In the genomic region with DNA sequence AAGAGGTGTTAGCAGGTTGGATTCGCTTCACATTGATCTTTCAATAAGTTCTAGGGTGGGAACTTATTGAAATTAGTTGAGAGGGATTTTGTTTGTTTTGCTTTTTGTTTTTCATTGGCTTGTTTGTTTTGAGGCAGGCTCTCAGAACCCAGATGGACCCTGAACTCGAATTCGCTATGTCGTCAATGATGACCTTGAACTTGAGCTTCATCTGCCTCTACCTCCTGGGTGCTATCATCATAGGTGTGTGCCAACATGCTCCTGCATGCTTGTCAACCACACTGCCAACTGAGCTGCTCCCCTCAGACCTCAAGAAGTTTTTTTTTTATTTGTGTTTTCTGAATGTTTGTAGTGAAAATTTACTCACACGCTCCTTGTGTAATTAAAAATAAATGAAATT, we compare ENCODE assay signal across 22 mouse cellular contexts.
"Had no signal": no experiment of that assay in that cellular context is flagged by ENCODE, and none has a peak within 500 bp of the region (broad histone marks: within the 10 kb centered on the region; RNA-seq: fewer than 3 reads in every experiment).

No protein-coding gene starts in this region.

- H3K4me3 ChIP-seq: embryonic facial prominence, embryonic 10.5 days; embryonic facial prominence, embryonic 12.5 days; embryonic facial prominence, embryonic 13.5 days; embryonic facial prominence, embryonic 15.5 days; erythroblast, embryonic 14.5 days; forebrain, embryonic 10.5 days; forebrain, embryonic 12.5 days; forebrain, embryonic 13.5 days; forebrain, embryonic 15.5 days; gastrocnemius, adult 2 months had no signal

- H3K4me1 ChIP-seq: embryonic facial prominence, embryonic 12.5 days; embryonic facial prominence, embryonic 13.5 days; embryonic facial prominence, embryonic 15.5 days; forebrain, embryonic 12.5 days; forebrain, embryonic 13.5 days; forebrain, embryonic 15.5 days had no signal

- H3K27me3 ChIP-seq: embryonic facial prominence, embryonic 12.5 days; embryonic facial prominence, embryonic 13.5 days; embryonic facial prominence, embryonic 15.5 days; forebrain, embryonic 12.5 days; forebrain, embryonic 13.5 days; forebrain, embryonic 15.5 days had no signal

- DNase-seq: cerebellum, adult 18-20 months; cerebellum, adult 8-10 months; cerebellum, adult 9-10 months; cerebellum, adult 9-11 months; embryo, embryonic 11 days; forebrain, postnatal 0 days; gastrocnemius, adult 2 months; gastrocnemius, postnatal 10 days; gastrocnemius, postnatal 14 days; gastrocnemius, postnatal 25 days; gastrocnemius, postnatal 36 days had no signal

- ATAC-seq: forebrain, embryonic 13.5 days; forebrain, embryonic 14.5 days; forebrain, embryonic 15.5 days; forebrain, embryonic 16.5 days; forebrain, postnatal 0 days had no signal

- H3K27ac ChIP-seq: embryonic facial prominence, embryonic 10.5 days; embryonic facial prominence, embryonic 12.5 days; embryonic facial prominence, embryonic 13.5 days; embryonic facial prominence, embryonic 15.5 days; forebrain, embryonic 10.5 days; forebrain, embryonic 12.5 days; forebrain, embryonic 13.5 days; forebrain, embryonic 15.5 days; gastrocnemius, adult 2 months had no signal

- H3K4me2 ChIP-seq: embryonic facial prominence, embryonic 12.5 days; embryonic facial prominence, embryonic 13.5 days; embryonic facial prominence, embryonic 15.5 days; forebrain, embryonic 12.5 days; forebrain, embryonic 13.5 days; forebrain, embryonic 15.5 days had no signal

- H3K9me3 ChIP-seq: embryonic facial prominence, embryonic 10.5 days; embryonic facial prominence, embryonic 12.5 days; embryonic facial prominence, embryonic 13.5 days; embryonic facial prominence, embryonic 15.5 days; forebrain, embryonic 10.5 days; forebrain, embryonic 12.5 days; forebrain, embryonic 13.5 days; forebrain, embryonic 15.5 days had no signal

- H3K9ac ChIP-seq: embryonic facial prominence, embryonic 12.5 days; embryonic facial prominence, embryonic 13.5 days; embryonic facial prominence, embryonic 15.5 days; forebrain, embryonic 12.5 days; forebrain, embryonic 13.5 days; forebrain, embryonic 15.5 days; forebrain, postnatal 0 days had no signal

- H3K36me3 ChIP-seq: embryonic facial prominence, embryonic 10.5 days; embryonic facial prominence, embryonic 12.5 days; embryonic facial prominence, embryonic 13.5 days; embryonic facial prominence, embryonic 15.5 days; forebrain, embryonic 10.5 days; forebrain, embryonic 12.5 days; forebrain, embryonic 15.5 days had no signal
